Mouse (Mus musculus): ENCODE results near the gene Fam47e. TPM values are rescaled to one million over a fixed set of nuclear protein-coding genes. Genes with fewer than 3 reads are reported as not detected.

Fam47e gene
- total and polyA plus RNA-seq, 3 experiments, result 0.23 TPM; not detected in 2

GRCm38 (mm10) chr5:92554443-92554842 is 426 bp upstream of the Fam47e start:
- H3K9ac ChIP-seq (ENCODE audit: low read depth, low read length), result no peak overlapping the region
- no peaks in the 10 kb centered on the region for H3K36me3 ChIP-seq (ENCODE audit: control insufficient read depth, insufficient read depth, low read length)
- no peaks in the 10 kb centered on the region for H3K4me1 ChIP-seq (ENCODE audit: control insufficient read depth, insufficient read depth, low read length)
- DNase-seq, result no peak
- intact Hi-C loops (cut with DNase I), result no loop called here
- no peak overlapping the region for H3K4me3 ChIP-seq
- no peak overlapping the region for H3K27ac ChIP-seq
- TF ChIP-seq EP300 (IDR thresholded peaks at IDR 0.05; ENCODE audit: insufficient read depth, low read depth, low read length), result no peak
- no peak for TF ChIP-seq CTCF (IDR thresholded peaks at IDR 0.05)
- no peak for TF ChIP-seq POLR2A (IDR thresholded peaks at IDR 0.05; ENCODE audit: insufficient read depth, low read depth, low read length)
- WGBS, result 71% methylated on average over 4 of the region's 4 CpGs
- no peaks in the 10 kb centered on the region for H3K79me2 ChIP-seq (replicated peaks; ENCODE audit: control insufficient read depth, insufficient read depth, low read length)
- no peaks in the 10 kb centered on the region for H3K27me3 ChIP-seq (ENCODE audit: control insufficient read depth, insufficient read depth, low read length)

GRCm38 (mm10) chr5:92555905-92556304 is 1.0 kb downstream of the Fam47e start:
- H3K4me1 ChIP-seq (ENCODE audit: control insufficient read depth, insufficient read depth, low read length), result no peaks in the 10 kb centered on the region; the same call in 1 of the 2 replicates
- intact Hi-C loops (cut with DNase I), result no loop called here
- H3K27me3 ChIP-seq (ENCODE audit: control insufficient read depth, insufficient read depth, low read length), result no peaks in the 10 kb centered on the region
- no peak for DNase-seq
- H3K36me3 ChIP-seq (ENCODE audit: control insufficient read depth, insufficient read depth, low read length), result no peaks in the 10 kb centered on the region
- no peak overlapping the region for H3K27ac ChIP-seq
- H3K79me2 ChIP-seq (replicated peaks; ENCODE audit: control insufficient read depth, insufficient read depth, low read length), result no peaks in the 10 kb centered on the region
- no peak overlapping the region for H3K9ac ChIP-seq (ENCODE audit: low read depth, low read length)
- TF ChIP-seq POLR2A (IDR thresholded peaks at IDR 0.05; ENCODE audit: insufficient read depth, low read depth, low read length), result no peak
- no peak for TF ChIP-seq CTCF (IDR thresholded peaks at IDR 0.05)
- TF ChIP-seq EP300 (IDR thresholded peaks at IDR 0.05; ENCODE audit: insufficient read depth, low read depth, low read length), result no peak
- 100% methylated on average over 1 of the region's 1 CpGs for WGBS
- no peak overlapping the region for H3K4me3 ChIP-seq

- no peak for DNase-seq
- no peak overlapping the region for H3K27ac ChIP-seq
- intact Hi-C loops (cut with DNase I), result no loop called here
- no peaks in the 10 kb centered on the region for H3K79me2 ChIP-seq (replicated peaks; ENCODE audit: control insufficient read depth, insufficient read depth, low read length)
- no peaks in the 10 kb centered on the region for H3K27me3 ChIP-seq (ENCODE audit: control insufficient read depth, insufficient read depth, low read length)
- no peaks in the 10 kb centered on the region; the same call in 1 of the 2 replicates for H3K4me1 ChIP-seq (ENCODE audit: control insufficient read depth, insufficient read depth, low read length)
- 88% methylated on average over 1 of the region's 1 CpGs for WGBS
- H3K9ac ChIP-seq (ENCODE audit: low read depth, low read length), result no peak overlapping the region
- TF ChIP-seq CTCF (IDR thresholded peaks at IDR 0.05), result no peak
- no peak for TF ChIP-seq POLR2A (IDR thresholded peaks at IDR 0.05; ENCODE audit: insufficient read depth, low read depth, low read length)
- no peak for TF ChIP-seq EP300 (IDR thresholded peaks at IDR 0.05; ENCODE audit: insufficient read depth, low read depth, low read length)
- H3K36me3 ChIP-seq (ENCODE audit: control insufficient read depth, insufficient read depth, low read length), result no peaks in the 10 kb centered on the region
- no peak overlapping the region for H3K4me3 ChIP-seq
Observed at GRCm38 (mm10) chr5:92557508-92557907, 2.6 kb downstream of the Fam47e start.

GRCm38 (mm10) chr5:92560201-92560600 is 5.3 kb downstream of the Fam47e start:
- WGBS, result 57% methylated on average over 2 of the region's 2 CpGs
- Histone ChIP-seq H3K4me3 (no peak overlapping the region), H3K27me3 (ENCODE audit: control insufficient read depth, insufficient read depth, low read length) (no peaks in the 10 kb centered on the region), H3K4me1 (ENCODE audit: control insufficient read depth, insufficient read depth, low read length) (no peaks in the 10 kb centered on the region; the same call in 1 of the 2 replicates), H3K9ac (ENCODE audit: low read depth, low read length) (no peak overlapping the region), H3K27ac (no peak overlapping the region), H3K79me2 (replicated peaks; ENCODE audit: control insufficient read depth, insufficient read depth, low read length) (no peaks in the 10 kb centered on the region), H3K36me3 (ENCODE audit: control insufficient read depth, insufficient read depth, low read length) (no peaks in the 10 kb centered on the region)
- intact Hi-C loops (cut with DNase I), result no loop called here
- no peak for DNase-seq
- no peak for TF ChIP-seq EP300 (IDR thresholded peaks at IDR 0.05; ENCODE audit: insufficient read depth, low read depth, low read length)
- no peak for TF ChIP-seq POLR2A (IDR thresholded peaks at IDR 0.05; ENCODE audit: insufficient read depth, low read depth, low read length)
- TF ChIP-seq CTCF (IDR thresholded peaks at IDR 0.05), result no peak

GRCm38 (mm10) chr5:92562002-92562401 is 7.1 kb downstream of the Fam47e start:
- TF ChIP-seq POLR2A (IDR thresholded peaks at IDR 0.05; ENCODE audit: insufficient read depth, low read depth, low read length) (no peak), CTCF (IDR thresholded peaks at IDR 0.05) (no peak), EP300 (IDR thresholded peaks at IDR 0.05; ENCODE audit: insufficient read depth, low read depth, low read length) (no peak)
- Histone ChIP-seq H3K27me3 (ENCODE audit: control insufficient read depth, insufficient read depth, low read length) (no peaks in the 10 kb centered on the region), H3K27ac (no peak overlapping the region), H3K36me3 (ENCODE audit: control insufficient read depth, insufficient read depth, low read length) (no peaks in the 10 kb centered on the region), H3K9ac (ENCODE audit: low read depth, low read length) (no peak overlapping the region), H3K79me2 (replicated peaks; ENCODE audit: control insufficient read depth, insufficient read depth, low read length) (no peaks in the 10 kb centered on the region), H3K4me3 (no peak overlapping the region), H3K4me1 (ENCODE audit: control insufficient read depth, insufficient read depth, low read length) (no peaks in the 10 kb centered on the region; the same call in 1 of the 2 replicates)
- intact Hi-C loops (cut with DNase I), result no loop called here
- 85% methylated on average over 13 of the region's 13 CpGs for WGBS
- DNase-seq, result no peak

- TF ChIP-seq POLR2A (IDR thresholded peaks at IDR 0.05; ENCODE audit: insufficient read depth, low read depth, low read length), result no peak
- no peak for TF ChIP-seq EP300 (IDR thresholded peaks at IDR 0.05; ENCODE audit: insufficient read depth, low read depth, low read length)
- no peak for TF ChIP-seq CTCF (IDR thresholded peaks at IDR 0.05)
- WGBS, result 92% methylated on average over 4 of the region's 4 CpGs
- intact Hi-C loops (cut with DNase I), result no loop called here
- Histone ChIP-seq H3K27me3 (ENCODE audit: control insufficient read depth, insufficient read depth, low read length) (no peaks in the 10 kb centered on the region), H3K79me2 (replicated peaks; ENCODE audit: control insufficient read depth, insufficient read depth, low read length) (no peaks in the 10 kb centered on the region), H3K4me3 (no peak overlapping the region), H3K27ac (no peak overlapping the region), H3K9ac (ENCODE audit: low read depth, low read length) (no peak overlapping the region), H3K36me3 (ENCODE audit: control insufficient read depth, insufficient read depth, low read length) (no peaks in the 10 kb centered on the region), H3K4me1 (ENCODE audit: control insufficient read depth, insufficient read depth, low read length) (no peaks in the 10 kb centered on the region)
- no peak for DNase-seq
Observed at GRCm38 (mm10) chr5:92571232-92571631, 16.4 kb downstream of the Fam47e start.

Data from heart, adult 2 months (tissue).